Mouse (Mus musculus): ENCODE results near the gene Mpv17l2.

GRCm38 (mm10) chr8:70721601-70722000 is 39.1 kb downstream of the Mpv17l2 start:
- no peak for TF ChIP-seq CTCF (IDR thresholded peaks at IDR 0.05; ENCODE audit: low read depth, low read length)
- TF ChIP-seq GATA1 (IDR thresholded peaks at IDR 0.05; ENCODE audit: borderline replicate concordance, low read length), result no peak
- TF ChIP-seq POLR2AphosphoS5 (IDR thresholded peaks at IDR 0.05; ENCODE audit: insufficient replicate concordance, low read depth, low read length), result no peak
- no peak for TF ChIP-seq TAL1 (conservative IDR thresholded peaks at IDR 0.05; ENCODE audit: low read depth, low read length)

All from G1E (cell line).